Mouse (Mus musculus): ENCODE measurements around the gene Nop16. TPM values are rescaled to one million over a fixed set of nuclear protein-coding genes. Genes with fewer than 3 reads are reported as not detected.

The Nop16 gene
- polyA plus RNA-seq (2012; fragmentation: generic; extraction: Trizol): 51.1 TPM

DNA sequence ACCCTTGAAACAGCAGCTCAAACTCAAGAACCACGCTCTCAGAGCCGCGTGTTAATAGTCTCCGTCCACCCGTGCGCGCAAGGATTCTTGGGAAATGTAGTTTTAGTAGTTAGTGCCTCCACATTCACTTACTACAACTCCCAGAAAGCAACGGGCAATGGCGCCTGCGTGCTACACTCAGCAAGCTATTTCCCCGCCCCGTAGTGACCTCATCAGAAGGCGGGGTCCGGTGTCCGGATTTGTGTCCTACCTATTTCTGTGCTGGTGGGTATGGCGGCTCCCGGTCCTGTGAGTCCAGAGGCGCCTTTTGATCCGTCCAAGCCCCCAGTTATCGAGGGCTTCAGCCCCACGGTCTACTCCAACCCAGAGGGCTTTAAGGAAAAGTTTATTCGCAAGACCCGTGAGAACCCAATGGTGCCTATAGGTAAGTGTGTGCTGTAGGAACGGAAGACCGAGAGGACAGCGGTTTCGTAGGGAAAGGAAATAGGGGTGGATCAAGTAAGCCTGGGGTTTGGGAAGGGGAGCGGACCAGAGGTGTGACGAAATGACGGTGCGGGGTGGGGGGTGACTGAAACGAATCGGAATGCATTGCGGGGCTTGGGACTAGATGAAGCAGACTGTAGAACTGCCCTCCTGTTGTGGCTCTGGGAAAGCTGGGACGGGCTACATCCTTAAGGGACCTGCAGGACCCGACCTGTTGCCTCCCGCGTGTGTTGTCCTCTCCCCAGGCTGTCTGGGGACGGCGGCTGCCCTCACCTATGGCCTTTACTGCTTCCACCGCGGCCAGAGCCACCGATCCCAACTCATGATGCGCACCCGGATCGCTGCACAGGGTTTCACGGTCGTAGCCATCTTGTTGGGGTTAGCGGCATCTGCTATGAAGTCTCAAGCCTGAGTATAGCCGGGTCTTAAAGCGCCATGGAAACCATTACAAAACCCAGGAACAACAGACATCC, at the start of gene Nop16, which contains the start of gene Higd2a:
Gene Nop16 (minus strand): TSS at position 95 of the 956 bp plus-strand sequence.
Gene Higd2a (plus strand): TSS at position 212 of the 956 bp plus-strand sequence.
- H3K79me2 ChIP-seq (ENCODE audit: control insufficient read depth, insufficient read depth): peaks cover 41% of the 10 kb centered on the region
- peak within 1 kb of the TSS; percentile 96 for H3K4me3 ChIP-seq
- H3K4me2 ChIP-seq (ENCODE audit: low read depth): peak within 1 kb of the TSS; percentile 88
- H3K27me3 ChIP-seq (ENCODE audit: control insufficient read depth, insufficient read depth, insufficient read length): no peaks in the 10 kb centered on the region
- peak within 1 kb of the TSS; percentile 10 for H3ac ChIP-seq (ENCODE audit: control insufficient read depth, insufficient read length)
- no peak for TF ChIP-seq USF1 (IDR thresholded peaks at IDR 0.05; ENCODE audit: low read depth)
- TF ChIP-seq MAX (IDR thresholded peaks at IDR 0.05; ENCODE audit: low read depth): peak; percentile 12
- peak; percentile 21 for TF ChIP-seq SRF (IDR thresholded peaks at IDR 0.05; ENCODE audit: control insufficient read depth, insufficient read length, low read depth)
- peak; percentile 65 for TF ChIP-seq POLR2AphosphoS2 (IDR thresholded peaks at IDR 0.05; ENCODE audit: insufficient read length, low read depth)
- peak; percentile 62 for TF ChIP-seq POLR2A (IDR thresholded peaks at IDR 0.05; ENCODE audit: insufficient read length, low read depth)
- peaks cover 18% of the 10 kb centered on the region for H3K36me3 ChIP-seq (ENCODE audit: control insufficient read depth, insufficient read depth)

DNA sequence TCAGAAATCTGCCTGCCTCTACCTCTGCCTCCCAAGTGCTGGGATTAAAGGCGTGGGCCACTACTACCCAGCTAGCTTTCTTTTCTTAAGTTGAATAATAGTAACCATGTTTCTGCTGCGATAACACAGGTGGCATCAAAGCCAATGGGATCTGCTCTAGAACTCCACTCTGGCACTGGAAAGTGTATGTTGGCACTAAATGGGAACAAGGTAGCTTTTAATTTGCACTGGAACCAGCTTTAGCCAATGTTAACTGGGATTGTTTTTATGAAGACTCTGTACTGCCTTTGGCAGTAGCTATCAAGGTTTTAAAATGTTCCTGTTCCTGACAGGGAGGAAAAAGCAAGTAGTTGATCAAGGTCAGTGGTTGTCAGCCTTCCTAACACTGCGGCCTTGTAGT, 45.1 kb upstream of the Nop16 start:
- Histone ChIP-seq H3K4me2 (ENCODE audit: low read depth) (no peak overlapping the region), H3K4me3 (no peak overlapping the region), H3K36me3 (ENCODE audit: control insufficient read depth, insufficient read depth) (peaks cover 32% of the 10 kb centered on the region), H3K79me2 (ENCODE audit: control insufficient read depth, insufficient read depth) (peaks cover 63% of the 10 kb centered on the region), H3K27me3 (ENCODE audit: control insufficient read depth, insufficient read depth, insufficient read length) (no peaks in the 10 kb centered on the region), H3ac (ENCODE audit: control insufficient read depth, insufficient read length) (no peak overlapping the region)
- TF ChIP-seq MAX (IDR thresholded peaks at IDR 0.05; ENCODE audit: low read depth) (no peak), MYOG (IDR thresholded peaks at IDR 0.05; ENCODE audit: control insufficient read depth in 1 of 3, insufficient read depth in 1 of 3, insufficient read length in 2 of 3, low read depth in 2 of 3) (no peak), E2F4 (IDR thresholded peaks at IDR 0.05; ENCODE audit: insufficient read depth) (no peak), CEBPB (IDR thresholded peaks at IDR 0.05; ENCODE audit: insufficient read depth, poor library complexity, severe bottlenecking) (no peak), TCF12 (IDR thresholded peaks at IDR 0.05; ENCODE audit: insufficient read depth, poor library complexity, severe bottlenecking) (no peak), POLR2A (IDR thresholded peaks at IDR 0.05; ENCODE audit: insufficient read length, low read depth) (no peak), SRF (IDR thresholded peaks at IDR 0.05; ENCODE audit: control insufficient read depth, insufficient read length, low read depth) (no peak), POLR2AphosphoS2 (IDR thresholded peaks at IDR 0.05; ENCODE audit: insufficient read length, low read depth) (no peak), USF1 (IDR thresholded peaks at IDR 0.05; ENCODE audit: low read depth) (no peak), TCF3 (IDR thresholded peaks at IDR 0.05; ENCODE audit: insufficient read length, low read depth) (no peak), MYOD1 (IDR thresholded peaks at IDR 0.05; ENCODE audit: control insufficient read depth in 1 of 3, insufficient read length in 2 of 3, low read depth in 2 of 3) (no peak), REST (IDR thresholded peaks at IDR 0.05; ENCODE audit: insufficient read depth, insufficient read length) (no peak)

DNA sequence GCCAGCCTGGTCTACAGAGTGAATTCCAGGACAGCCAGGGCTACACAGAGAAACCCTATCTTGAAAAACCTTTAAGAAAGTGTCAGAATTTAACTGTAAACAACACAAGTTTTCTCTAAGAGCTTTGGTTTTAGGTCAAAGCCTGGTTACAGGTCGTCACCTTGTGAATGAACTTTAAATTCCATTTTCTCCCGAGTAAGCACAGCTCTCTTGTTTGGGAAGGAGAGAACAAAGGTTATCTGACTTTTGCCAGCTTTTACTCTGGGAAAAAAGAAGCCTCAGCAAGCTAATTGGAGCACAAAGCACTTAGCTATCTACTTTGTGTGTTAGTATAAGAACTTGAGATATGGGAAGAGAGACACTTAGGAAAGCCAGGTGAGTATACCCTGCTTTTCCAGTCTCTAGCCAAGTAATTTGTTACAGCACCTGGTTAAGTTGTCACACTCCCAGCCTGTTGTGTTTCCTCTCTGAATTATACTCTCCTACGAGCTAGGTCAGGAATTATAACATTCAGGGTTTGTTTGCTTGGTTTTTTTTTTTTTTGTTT, 42.9 kb upstream of the Nop16 start:
- H3K4me3 ChIP-seq: no peak overlapping the region
- TF ChIP-seq TCF12 (IDR thresholded peaks at IDR 0.05; ENCODE audit: insufficient read depth, poor library complexity, severe bottlenecking): no peak
- TF ChIP-seq MYOD1 (IDR thresholded peaks at IDR 0.05; ENCODE audit: control insufficient read depth in 1 of 3, insufficient read length in 2 of 3, low read depth in 2 of 3): no peak
- no peak for TF ChIP-seq USF1 (IDR thresholded peaks at IDR 0.05; ENCODE audit: low read depth)
- no peak for TF ChIP-seq POLR2AphosphoS2 (IDR thresholded peaks at IDR 0.05; ENCODE audit: insufficient read length, low read depth)
- H3K4me2 ChIP-seq (ENCODE audit: low read depth): no peak overlapping the region
- peaks cover 85% of the 10 kb centered on the region for H3K79me2 ChIP-seq (ENCODE audit: control insufficient read depth, insufficient read depth)
- no peaks in the 10 kb centered on the region for H3K27me3 ChIP-seq (ENCODE audit: control insufficient read depth, insufficient read depth, insufficient read length)
- H3ac ChIP-seq (ENCODE audit: control insufficient read depth, insufficient read length): no peak overlapping the region
- peaks cover 20% of the 10 kb centered on the region for H3K36me3 ChIP-seq (ENCODE audit: control insufficient read depth, insufficient read depth)

DNA sequence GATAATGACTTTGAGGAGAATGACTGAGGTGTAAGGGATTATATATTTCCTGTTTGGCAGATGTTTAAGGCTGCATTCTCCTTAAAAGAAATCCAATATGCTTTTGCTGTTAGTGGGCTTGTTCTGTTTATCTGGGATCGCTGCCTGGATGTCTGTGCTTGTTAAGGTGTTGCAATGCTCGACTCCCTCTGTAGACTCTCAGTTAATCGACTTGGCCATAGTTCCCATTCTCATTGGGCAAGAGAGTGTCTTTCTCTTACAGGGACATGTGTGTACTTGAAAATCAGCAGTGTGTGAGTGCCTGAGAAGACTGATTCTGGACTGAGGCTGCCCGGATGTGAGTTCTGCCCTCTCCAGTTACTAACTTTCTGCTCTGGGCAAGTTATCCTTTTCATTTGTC, 39.2 kb upstream of the Nop16 start:
- no peak overlapping the region for H3K4me2 ChIP-seq (ENCODE audit: low read depth)
- no peaks in the 10 kb centered on the region for H3K27me3 ChIP-seq (ENCODE audit: control insufficient read depth, insufficient read depth, insufficient read length)
- peaks cover 96% of the 10 kb centered on the region for H3K79me2 ChIP-seq (ENCODE audit: control insufficient read depth, insufficient read depth)
- no peak overlapping the region for H3K4me3 ChIP-seq
- peaks cover 14% of the 10 kb centered on the region for H3K36me3 ChIP-seq (ENCODE audit: control insufficient read depth, insufficient read depth)
- H3ac ChIP-seq (ENCODE audit: control insufficient read depth, insufficient read length): no peak overlapping the region
- TF ChIP-seq TCF12 (IDR thresholded peaks at IDR 0.05; ENCODE audit: insufficient read depth, poor library complexity, severe bottlenecking) (no peak), MYOD1 (IDR thresholded peaks at IDR 0.05; ENCODE audit: control insufficient read depth in 1 of 3, insufficient read length in 2 of 3, low read depth in 2 of 3) (no peak), TCF3 (IDR thresholded peaks at IDR 0.05; ENCODE audit: insufficient read length, low read depth) (no peak), USF1 (IDR thresholded peaks at IDR 0.05; ENCODE audit: low read depth) (no peak), CEBPB (IDR thresholded peaks at IDR 0.05; ENCODE audit: insufficient read depth, poor library complexity, severe bottlenecking) (no peak), POLR2A (IDR thresholded peaks at IDR 0.05; ENCODE audit: insufficient read length, low read depth) (no peak), MYOG (IDR thresholded peaks at IDR 0.05; ENCODE audit: control insufficient read depth in 1 of 3, insufficient read depth in 1 of 3, insufficient read length in 2 of 3, low read depth in 2 of 3) (no peak), MAX (IDR thresholded peaks at IDR 0.05; ENCODE audit: low read depth) (no peak), SRF (IDR thresholded peaks at IDR 0.05; ENCODE audit: control insufficient read depth, insufficient read length, low read depth) (no peak), REST (IDR thresholded peaks at IDR 0.05; ENCODE audit: insufficient read depth, insufficient read length) (no peak), E2F4 (IDR thresholded peaks at IDR 0.05; ENCODE audit: insufficient read depth) (no peak), POLR2AphosphoS2 (IDR thresholded peaks at IDR 0.05; ENCODE audit: insufficient read length, low read depth) (no peak)

All from myocyte (in vitro differentiated cells).